Mouse (Mus musculus): ENCODE measurements around the gene Sh3gl2.
A peak's percentile ranks its signal among the peaks of the same experiment; 100 is the strongest.

Sh3gl2 gene

DNA sequence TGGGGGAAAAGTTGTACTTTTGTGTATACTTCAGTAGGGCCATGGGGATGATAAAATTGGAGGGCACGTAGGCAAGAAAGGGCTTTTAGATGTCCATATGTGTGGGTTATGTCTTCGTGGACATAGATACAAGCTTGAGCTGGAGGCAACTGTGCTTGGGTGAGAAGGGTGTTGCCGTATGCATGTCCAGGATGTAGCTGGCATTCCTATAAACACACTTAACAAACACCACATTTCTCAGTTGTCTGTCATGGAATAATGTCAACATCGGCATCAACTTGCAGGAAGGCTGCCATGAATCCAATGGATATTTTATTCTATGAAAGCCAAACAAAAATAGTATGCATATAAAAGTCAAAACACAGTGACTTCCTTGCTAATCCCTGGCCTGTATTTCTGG is 227.9 kb downstream of the Sh3gl2 start:
- DNase-seq: no peak

DNA sequence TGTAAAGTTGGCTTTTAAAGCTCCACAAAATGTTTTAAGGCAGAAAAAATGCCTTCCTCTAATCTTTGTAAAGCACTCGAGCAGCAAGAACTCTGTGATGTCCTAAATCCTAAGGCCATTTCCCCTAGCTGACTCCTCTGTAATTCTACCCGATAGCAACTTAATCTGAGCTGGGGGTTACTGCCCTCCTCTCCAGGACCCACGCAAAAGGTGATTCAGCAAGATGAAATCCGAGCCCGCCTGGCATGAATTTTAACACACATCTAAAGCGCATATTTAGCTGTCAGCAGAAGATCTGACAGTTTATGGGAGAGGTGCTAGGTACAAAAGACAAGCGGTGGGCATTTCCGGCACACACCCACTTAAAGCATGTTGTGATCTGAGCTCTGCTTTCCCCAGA is 229.8 kb downstream of the Sh3gl2 start:
- no peak for DNase-seq

DNA sequence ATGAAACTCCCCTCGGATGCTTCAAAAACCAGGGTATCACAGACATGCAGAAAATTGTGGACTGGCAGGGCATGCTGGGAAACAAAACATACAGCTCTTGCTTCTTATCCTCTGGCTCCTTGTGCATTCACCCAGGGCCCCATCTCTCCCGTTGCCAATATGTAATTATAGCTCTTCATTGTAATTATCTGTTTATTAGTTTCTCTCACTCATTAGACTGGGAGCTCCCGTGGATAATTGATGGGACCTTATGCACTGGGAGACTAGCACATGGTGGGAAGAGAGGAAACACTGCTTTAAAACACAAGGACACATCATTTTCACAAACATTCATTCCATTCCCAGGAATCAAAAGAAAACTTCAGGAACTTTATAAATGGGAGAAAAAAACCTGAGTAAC is 233.9 kb downstream of the Sh3gl2 start:
- no peak for DNase-seq

DNA sequence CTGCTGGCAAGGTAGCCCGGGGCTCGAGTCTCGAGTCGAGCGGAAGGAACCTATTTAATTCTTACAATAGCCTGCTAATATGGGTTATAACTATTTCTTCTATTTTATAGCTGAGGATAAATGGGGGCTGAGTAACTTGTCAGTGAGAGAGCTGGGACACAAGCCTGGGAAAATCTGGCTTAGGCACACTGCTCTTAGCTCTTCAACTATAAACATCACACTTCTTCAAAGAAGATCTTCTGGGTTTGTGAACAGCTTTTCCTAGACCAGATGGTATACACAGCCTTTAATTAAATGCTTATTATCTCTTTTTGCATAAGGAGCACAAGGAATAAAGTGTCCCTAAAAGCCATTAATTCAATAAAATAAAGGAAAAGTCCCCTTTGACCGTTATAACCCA is 278.7 kb downstream of the Sh3gl2 start:
- DNase-seq: no peak

DNA sequence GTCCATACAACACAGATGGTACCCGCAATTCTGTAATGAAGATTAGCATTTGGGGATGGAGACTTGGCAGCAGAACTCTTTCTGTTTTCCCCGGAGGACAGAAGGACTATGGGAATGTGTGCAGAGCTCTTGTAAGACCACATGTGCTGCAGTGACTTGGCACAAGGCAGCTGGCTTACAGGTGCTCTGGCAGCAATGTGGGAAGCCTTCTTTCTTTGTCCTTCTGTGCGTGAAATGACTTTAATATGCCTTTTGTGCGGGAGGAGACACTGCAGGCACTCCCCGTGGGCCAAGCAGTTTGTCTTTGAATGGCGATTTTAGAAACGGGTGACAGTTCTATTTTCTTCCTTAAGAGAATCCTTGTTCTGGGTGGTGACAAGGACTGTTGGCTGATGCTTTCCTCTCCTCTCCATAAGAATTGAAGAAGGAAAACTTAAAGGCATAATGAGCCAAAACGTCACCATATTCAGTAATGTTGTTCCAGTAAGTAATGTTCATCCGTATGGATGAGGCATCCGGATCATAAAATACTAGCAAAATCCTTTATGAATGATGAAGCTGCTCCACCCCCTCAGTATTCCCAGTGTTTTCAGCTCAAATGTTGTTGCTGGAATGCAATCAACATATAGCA is 281.5 kb downstream of the Sh3gl2 start:
- DNase-seq: no peak

DNA sequence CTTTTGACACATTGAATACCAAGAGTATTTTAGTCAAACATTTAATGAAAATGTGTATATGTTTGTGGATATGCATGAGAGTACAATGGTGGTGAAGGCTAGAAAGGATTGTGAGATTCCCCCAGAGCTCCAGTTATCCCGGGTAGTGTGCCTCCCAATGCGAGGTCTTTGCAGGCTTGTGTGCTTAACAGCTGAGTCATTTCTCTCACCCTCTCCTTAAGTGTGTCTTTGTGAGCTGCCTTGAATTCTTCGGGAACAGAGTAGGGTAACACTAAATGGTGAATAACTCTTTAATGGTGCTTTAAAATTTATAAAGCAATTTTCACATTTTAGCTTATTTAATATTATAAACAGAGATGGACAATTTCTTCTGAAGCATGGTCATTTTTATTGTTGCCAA is 300.8 kb downstream of the Sh3gl2 start:
- no peak for DNase-seq

DNA sequence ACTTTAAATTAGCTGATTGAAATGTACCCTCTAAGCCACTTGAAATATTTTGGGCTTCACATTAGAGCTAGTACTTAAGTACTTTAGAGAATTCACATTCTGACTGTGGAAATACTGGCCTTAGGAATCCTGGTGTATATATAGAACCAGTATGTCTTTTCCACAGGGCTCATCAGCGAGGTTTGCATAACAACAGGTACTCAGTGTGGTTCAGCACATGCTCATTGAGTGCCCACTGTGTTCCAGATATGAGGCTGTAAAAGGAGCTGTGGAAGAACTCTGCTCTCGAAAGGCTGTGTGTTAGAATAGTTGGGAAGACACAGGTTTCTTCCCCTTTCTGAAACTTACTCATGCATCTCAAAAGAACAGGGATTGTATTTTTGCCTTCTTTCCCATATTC is 302.1 kb downstream of the Sh3gl2 start:
- no peak for DNase-seq

DNA sequence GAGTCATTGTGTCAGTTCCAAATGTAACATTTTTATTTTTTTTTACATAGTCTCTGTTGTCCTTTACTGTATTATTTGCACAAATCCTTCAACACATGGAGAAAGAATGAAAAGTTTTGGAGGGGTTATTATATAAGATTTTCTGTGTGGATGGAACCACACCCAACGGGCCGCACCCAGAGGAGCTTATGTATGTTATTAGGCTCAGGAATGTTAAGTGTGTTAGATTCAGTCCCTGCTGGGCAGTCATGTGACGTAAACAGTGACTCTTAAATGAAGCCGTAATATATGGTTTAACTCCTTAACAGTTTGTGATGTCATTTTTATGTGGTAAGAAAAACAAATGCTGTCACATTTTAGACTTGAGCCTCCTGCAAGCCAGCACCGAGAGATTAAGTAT is 302.6 kb downstream of the Sh3gl2 start:
- DNase-seq: no peak

DNA sequence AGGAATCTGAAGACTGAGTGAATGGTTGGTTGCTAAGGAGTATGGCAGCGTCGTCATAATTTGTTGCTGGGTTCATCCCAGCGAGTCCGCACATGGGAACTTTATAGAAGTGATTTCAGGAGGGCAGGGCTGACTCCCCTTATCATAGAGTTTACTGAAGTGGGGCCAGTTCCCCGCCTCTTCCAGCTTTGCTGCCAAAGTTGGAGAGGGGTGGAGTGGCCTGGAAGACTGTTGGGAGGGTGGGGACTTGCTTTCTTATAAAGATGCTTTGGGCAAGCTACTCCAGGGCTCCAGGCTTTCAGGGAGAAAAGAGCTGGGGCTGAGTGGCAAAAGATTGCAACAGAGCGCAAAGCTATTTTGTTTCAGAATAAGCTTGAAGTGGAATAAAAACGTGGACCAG is 308.4 kb downstream of the Sh3gl2 start:
- peak; percentile 94 for DNase-seq

DNA sequence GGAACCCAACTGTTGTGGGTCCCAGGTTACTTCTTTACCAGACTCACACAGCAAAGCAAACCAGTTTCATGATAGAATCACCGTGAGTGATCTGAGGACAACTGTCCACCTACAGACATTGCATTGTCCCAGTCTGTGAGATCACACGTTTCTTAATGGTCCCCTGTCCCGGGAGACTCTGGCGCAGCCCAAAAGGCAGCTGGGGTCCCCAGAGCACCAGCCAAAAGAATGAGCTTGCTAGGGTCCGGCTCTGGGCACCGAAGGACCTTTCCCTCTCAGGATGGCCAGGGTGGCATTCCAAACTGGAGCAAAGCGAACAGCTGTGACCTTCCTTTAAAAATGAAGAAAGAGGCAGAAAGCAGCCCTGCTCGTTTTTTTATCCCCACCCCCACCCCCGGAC is 308.9 kb downstream of the Sh3gl2 start, which contains the start of gene Adamtsl1:
TSS of gene Adamtsl1 (plus strand) at position 381 of the 400 bp plus-strand sequence.
- DNase-seq: peak; percentile 84

DNA sequence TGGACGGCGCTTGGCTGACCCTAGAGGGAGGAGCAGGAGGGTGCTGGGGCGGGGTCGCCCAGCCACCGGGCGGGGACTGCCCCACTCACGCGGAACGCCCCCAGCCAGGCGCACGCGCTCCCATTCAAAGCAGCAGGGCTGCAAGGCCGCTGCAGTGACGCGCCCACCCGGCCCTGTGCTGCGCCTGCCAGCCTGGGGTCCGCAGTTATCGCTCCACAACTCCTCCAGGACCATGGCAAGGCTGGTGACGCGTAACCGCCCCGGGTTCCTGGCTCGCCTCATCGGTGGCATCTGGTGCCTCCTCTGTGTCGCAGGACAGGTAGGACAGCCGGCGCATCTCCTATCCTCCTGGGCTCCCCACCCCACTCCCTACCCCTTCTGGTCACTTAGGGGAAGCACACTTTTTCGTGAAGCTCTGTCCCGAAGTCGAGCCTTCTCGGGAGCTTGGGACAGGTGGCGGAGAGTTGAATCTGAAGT is 309.3 kb downstream of the Sh3gl2 start:
- no peak for DNase-seq

DNA sequence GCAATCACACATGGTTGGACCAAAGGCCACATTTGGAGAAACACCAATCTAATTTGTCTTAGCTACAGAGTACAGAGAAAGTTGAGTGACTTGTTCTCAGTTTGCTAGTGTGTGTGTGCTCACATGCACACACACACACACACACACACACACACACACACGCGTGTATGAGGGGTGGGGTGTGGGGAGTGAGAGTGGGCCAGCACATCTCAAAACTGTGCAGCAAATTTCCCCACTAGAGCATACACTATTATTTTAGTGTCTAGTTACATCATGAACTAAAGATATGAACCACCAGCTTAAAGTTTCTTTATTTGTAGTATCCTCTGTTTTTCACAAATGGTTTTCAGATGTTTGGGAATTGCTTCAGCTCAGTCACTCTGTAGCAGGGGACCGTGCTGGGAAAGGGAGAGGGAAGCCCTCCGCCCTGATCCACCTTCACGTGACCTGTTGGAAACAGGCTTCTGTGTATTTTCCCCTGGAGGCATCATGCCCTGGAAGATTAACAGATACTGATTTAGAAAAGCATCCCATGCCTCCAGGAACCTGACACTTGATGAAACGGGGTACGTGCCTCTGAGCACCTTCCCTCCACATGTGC is 322.1 kb downstream of the Sh3gl2 start:
- no peak for DNase-seq

DNA sequence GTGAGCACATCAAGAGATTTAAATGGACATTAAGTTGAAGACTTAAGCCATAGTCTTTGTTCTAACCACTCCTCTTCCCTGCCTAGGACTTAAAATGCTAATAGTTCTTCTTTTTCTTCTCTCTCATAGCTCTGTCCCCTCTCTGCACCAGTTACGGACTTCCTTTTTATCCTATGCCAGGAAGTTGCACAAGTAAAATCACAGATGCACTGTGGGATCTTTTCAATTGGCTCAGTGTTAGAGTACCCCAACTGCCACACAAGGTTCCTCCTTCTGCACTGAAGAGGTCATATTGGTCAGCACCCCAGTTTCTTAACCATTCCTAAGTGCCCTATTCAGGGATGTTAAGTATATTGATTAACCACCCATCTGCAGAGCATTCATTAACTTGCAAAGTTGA is 324.9 kb downstream of the Sh3gl2 start:
- DNase-seq: no peak

DNA sequence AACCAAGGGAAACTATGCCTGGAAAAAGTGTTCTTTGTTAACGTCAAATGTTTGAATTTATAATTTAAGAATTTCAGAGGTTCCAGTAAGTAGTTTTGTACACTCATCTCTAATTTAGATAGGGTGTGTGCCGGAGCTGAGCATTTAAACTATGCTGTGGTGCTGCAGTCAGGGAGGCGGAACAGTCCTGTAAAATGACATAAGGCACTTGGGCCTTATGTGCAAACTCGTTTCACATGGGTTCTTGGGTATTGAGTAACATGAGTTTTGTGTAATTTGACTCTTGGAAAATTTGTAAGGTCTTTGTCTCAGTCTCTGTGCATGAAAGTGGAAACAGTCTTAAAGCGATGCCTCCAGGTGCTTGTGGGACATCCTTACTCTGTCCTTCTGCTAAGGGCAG is 334.8 kb downstream of the Sh3gl2 start:
- no peak for DNase-seq

DNA sequence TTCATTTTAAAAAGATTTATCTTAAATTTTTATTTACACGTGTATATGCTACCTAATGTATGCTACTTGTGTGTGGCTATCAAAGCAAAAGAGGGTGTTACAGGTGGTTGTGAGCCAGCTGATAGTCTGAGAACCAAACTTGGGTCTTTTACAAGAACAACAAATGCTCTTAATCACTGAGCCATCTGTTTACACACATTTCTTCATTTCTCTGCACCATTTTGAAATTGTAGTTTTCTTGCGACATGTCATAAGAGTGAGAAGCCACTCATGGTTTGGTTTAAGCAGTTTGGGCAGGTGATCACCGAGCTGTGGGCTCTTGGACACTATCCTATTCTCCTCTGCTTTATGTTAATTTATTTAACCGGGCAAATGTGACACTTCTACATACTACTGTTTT is 338.3 kb downstream of the Sh3gl2 start:
- DNase-seq: no peak

DNA sequence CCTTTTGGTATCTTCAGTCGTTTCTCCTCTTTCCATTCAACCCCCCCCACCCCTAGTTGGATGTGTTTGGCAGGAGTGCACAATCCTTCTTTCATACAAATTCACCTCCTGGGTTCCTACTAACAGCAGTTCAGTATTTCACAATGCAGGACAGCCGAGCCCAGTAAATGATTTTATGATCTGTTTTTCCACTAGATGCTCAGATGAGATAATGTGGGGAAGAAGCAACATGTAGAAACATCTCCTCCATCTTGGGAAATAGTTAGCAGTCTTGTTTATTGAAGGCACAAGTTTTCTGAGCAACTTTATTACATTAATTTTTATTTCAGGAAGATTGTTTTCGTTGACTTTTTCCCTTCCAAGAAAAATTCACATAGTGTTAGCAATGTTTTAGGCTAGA is 349.8 kb downstream of the Sh3gl2 start:
- no peak for DNase-seq

DNA sequence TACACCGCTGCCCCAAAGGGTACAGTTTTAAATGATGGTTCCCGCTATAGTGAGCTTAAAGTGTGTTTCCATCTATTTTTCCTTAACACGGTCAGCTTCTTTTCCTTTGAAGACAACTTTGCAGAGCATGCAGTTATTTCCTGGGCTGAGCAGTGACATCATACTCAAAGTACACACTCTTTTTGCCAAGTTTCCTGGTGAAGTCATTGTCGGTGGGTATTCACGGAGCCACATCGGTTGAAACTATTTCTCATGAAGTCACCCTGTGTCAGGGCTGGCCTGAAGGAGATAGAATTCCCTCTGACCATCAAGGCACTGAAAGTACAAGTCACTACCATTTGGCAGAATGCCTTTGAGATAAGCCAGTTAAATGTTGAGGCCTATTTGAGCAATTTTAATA is 354.8 kb downstream of the Sh3gl2 start:
- no peak for DNase-seq

DNA sequence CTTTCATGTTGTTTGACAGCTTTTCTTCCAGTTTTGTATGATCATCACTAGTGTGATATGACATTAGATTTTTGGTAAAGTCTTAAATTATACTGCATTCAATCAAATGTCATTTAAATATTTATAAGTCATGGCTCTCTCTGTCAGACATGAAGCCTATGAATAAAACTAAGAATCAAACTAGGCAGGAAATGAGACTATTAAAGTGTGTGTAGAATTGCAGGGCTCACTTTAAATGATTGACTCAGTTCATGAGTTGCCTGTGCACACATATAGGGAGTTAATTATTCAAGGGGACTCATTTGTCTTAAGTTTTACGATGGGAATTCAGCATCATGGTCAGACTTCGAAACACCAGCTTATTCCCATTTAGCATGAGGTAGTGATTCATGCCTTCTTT is 380.5 kb downstream of the Sh3gl2 start:
- no peak for DNase-seq

DNA sequence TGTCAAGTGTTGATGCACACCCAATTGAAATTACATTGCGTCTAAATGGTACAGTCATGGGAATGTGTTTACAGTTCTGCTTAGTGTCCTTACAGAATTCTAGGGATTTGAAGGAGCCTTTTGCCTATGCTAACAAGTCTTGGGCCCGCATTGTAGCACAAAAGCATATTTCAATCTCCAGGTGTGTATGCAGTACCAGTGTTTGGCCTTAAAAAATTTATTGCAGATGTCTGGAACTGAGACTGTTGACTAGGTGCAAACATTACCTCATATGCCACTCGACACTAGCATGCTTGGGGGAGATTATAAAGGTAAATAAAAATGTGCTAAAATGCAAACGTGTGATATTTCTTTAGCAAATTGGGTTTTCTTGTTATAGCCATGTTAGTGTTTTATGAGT is 384.0 kb downstream of the Sh3gl2 start:
- no peak for DNase-seq

DNA sequence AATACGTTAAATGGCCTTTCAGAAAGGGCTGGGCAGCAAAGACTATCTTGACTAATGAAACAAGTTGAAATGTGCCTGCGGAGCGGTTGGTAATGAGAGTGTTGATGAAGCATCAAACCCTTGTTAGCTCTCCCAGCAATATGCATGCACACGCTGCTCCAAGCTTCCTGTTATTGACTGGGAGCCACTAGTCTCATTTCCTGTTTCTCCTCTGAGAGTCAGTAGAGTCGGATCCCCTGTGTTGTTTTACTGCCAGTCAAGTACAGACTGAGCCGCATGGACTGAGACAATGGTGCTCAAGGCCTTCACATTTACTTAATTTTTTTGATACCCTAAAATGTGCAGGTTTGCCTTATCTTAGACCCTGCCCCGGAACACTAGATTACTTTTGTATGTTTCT is 386.1 kb downstream of the Sh3gl2 start:
- peak; percentile 85 for DNase-seq

DNA sequence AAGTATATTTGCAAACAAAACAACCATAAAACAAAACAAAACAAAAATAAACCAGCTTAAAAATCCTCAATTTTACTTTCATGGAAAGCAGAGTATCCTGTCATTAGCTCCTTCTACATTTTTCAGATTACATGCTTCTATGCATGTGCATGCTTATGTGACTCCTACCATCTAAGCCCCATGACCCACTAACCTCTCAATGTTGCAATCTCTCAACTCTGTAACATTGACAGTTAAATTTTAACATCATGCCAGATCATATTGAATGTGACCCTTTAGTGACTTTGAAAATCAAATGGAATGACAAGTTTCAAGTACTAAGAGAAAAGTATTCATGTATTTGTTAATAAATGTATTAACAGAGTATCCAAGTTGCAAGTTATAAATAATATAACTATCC is 389.2 kb downstream of the Sh3gl2 start:
- DNase-seq: no peak

DNA sequence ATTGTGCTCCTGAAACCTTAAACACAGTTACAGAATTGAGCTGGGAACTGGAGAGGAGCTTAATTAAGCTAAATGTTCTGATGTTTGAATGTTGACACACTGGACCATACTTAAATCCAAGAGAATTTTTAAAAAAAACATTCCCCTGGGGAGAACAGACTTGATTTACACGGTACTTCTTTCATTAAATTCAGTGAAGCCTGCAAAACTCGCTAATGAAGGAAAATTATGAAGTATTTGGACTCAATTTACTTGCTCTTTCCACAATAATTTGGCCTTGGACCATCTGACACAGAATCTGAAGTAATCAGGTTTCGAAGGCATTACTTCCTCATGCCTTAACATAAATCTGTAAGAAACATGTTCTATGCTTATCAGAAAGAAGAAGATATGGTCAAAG is 408.4 kb downstream of the Sh3gl2 start:
- DNase-seq: no peak

DNA sequence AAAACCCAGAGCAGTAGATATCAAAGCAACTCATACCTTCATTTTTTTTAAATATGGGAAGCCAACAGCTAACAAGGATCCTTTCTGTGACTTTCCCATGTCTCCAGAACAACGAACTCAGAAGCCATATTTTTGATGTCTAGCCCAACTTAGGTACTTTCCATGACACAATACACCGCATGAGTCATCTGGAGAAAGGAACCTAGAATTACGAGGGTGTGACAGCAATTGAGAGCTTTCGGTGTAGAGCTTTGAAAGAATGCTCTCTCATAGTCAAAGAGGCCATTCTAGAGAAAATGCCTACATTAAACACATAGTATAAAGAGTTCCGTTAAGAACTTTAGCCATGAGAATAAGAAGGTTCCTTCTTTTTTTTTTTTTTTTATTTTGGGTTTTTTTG is 413.8 kb downstream of the Sh3gl2 start:
- DNase-seq: no peak

DNA sequence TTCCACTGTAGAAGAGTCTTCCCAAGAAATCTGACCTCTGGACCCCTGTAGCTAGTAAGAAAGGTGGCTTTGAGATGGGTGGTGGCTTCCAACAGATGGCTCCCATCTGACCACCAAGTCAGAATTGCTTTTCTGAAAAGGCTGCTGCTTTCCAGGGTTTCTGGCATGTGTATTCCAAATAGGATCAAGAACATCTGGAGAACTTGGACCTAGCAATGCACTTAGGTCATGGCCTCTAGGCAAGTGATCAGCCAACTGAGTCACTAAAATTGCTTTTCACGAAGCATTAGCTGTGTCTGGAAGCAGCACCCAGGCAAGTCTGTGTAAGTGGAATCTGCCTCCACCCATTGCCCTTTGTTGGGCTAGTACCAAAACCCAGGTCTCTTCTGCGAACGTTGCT is 414.3 kb downstream of the Sh3gl2 start:
- DNase-seq: peak; percentile 86

DNA sequence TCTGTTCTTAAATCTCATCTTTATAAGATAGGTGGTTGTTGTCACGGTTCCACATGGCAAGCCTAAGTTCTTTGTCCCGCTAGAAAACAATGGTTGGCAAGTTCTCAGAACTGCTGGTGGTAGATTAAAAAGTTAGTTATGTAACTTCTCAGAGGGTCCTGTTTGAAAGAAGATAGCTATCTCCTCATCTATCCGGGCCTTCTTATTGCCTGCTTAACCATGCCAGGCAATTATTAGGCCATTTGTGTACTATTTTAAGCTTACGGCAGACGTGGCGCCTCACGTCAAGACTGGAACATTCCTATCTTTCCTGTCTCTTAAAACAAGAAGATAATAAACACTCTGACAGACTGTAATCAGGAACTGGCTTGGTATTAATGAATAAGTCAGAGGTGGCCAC is 424.5 kb downstream of the Sh3gl2 start:
- DNase-seq: peak; percentile 94

All from heart, adult 11 months (tissue).